Mouse (Mus musculus) embryonic facial prominence, embryonic 15.5 days (tissue): ENCODE data around the gene Raph1. TPM values are rescaled to one million over a fixed set of nuclear protein-coding genes. Genes with fewer than 3 reads are reported as not detected.

Experiments
- ATAC-seq: fragments of 200-750 bp; cut with Nextera tagmentation; 2 replicates; pipeline ENCODE4 v1.8.0; 2017; ENCODE audit warnings: low read depth, moderate TSS enrichment; ENCODE audit not compliant: insufficient number of reproducible peaks, low FRiP score, low TSS enrichment
- H3K27ac ChIP-seq: fragments of 300-500 bp; sonication (generic); replicated peaks from 2 replicates; pipeline ENCODE4 v1.5.1; 2015; ENCODE audit warnings: mild to moderate bottlenecking, inconsistent platforms
- H3K27me3 ChIP-seq: fragments of 300-500 bp; sonication (generic); 2 replicates; pipeline ENCODE4 v1.6.1; 2015; ENCODE audit warnings: inconsistent platforms
- H3K36me3 ChIP-seq: fragments of 300-500 bp; sonication (generic); 2 replicates; pipeline ENCODE4 v1.6.1; 2015; ENCODE audit warnings: mild to moderate bottlenecking, inconsistent platforms
- H3K4me1 ChIP-seq: fragments of 300-500 bp; sonication (generic); 2 replicates; pipeline ENCODE4 v1.6.1; 2015; ENCODE audit warnings: inconsistent platforms
- H3K4me2 ChIP-seq: fragments of 300-500 bp; sonication (generic); replicated peaks from 2 replicates; pipeline ENCODE4 v1.6.1; 2015; ENCODE audit warnings: mild to moderate bottlenecking, inconsistent platforms
- H3K4me3 ChIP-seq: fragments of 300-500 bp; sonication (generic); replicated peaks from 2 replicates; pipeline ENCODE4 v1.5.1; 2015; ENCODE audit warnings: mild to moderate bottlenecking, inconsistent platforms
- H3K9ac ChIP-seq: fragments of 300-500 bp; sonication (generic); 2 replicates; pipeline ENCODE4 v1.6.1; 2015; ENCODE audit warnings: inconsistent platforms
- H3K9me3 ChIP-seq: fragments of 300-500 bp; sonication (generic); replicated peaks from 2 replicates; pipeline ENCODE4 v1.6.1; 2016; ENCODE audit warnings: inconsistent platforms
- WGBS: fragments of 180-500 bp; shearing (Covaris S2); methylation state at CpG from one replicate; pipeline ENCODE4 v1.1.7; 2015; 5-methylcytosine and 5-hydroxymethylcytosine counted together
- microRNA-seq: library from miRNA; unstranded; fragments of <30 nt; microRNA quantifications from one replicate; pipeline ENCODE4, GENCODE M21; 2016; ENCODE audit warnings: borderline number of aligned reads
- polyA plus RNA-seq: library from polyadenylated mRNA; unstranded; fragments of >200 nt; fragmentation: Nextera tagmentation; extraction: Ambion mirVana; gene quantifications from 2 replicates; pipeline ENCODE4 v1.2.1, GENCODE M21; 2015

The Raph1 gene
- polyA plus RNA-seq, 1 experiment from 2014 or later = 25.5 TPM

- H3K36me3 ChIP-seq = no peaks in the 10 kb centered on the region
- H3K27me3 ChIP-seq = no peaks in the 10 kb centered on the region
- H3K4me2 ChIP-seq = no peak overlapping the region
- no peak overlapping the region for H3K9ac ChIP-seq
- no peak overlapping the region for H3K27ac ChIP-seq
- WGBS = 32% methylated on average over 1 of the region's 1 CpGs
- no peak for ATAC-seq
- H3K4me1 ChIP-seq = no peaks in the 10 kb centered on the region
- no peak overlapping the region for H3K4me3 ChIP-seq
- no peaks in the 10 kb centered on the region for H3K9me3 ChIP-seq
Observed at GRCm38 (mm10) chr1:60432497-60432896, 134.4 kb downstream of the Raph1 start.

Small RNA genes within 50 kb of the gene (microRNA-seq; reads per million reads assigned to microRNA genes)
- gene Gm23762 = not detected

Other genes starting within 250 kb of the Raph1 start
- gene Cyp20a1, start 223.8 kb downstream of the Raph1 start, polyA plus RNA-seq = 21.4 and 30.5 TPM in 2 replicates
- 18.8 and 23.2 TPM in 2 replicates for gene Abi2, start 157.5 kb downstream of the Raph1 start, polyA plus RNA-seq
- gene Cd28, start 149.7 kb upstream of the Raph1 start, polyA plus RNA-seq = 0.29 and 0.34 TPM in 2 replicates